Mouse (Mus musculus): ENCODE data around the gene Samm50. TPM values are rescaled to one million over a fixed set of nuclear protein-coding genes. Genes with fewer than 3 reads are reported as not detected.
A peak's percentile ranks its signal among the peaks of the same experiment; 100 is the strongest.
"Not testable (repeated sequence)": the region's sequence is repeated elsewhere in the genome, so short reads cannot be mapped to it uniquely, and the experiment has no call there.

Samm50 gene
- total RNA-seq (2021) = 100 to 1,000 TPM; 102 to 117 TPM
- long read RNA-seq, experiment 1, full-length matches to known transcripts = 24 of 45 reads
- long read RNA-seq, experiment 1, partial matches to known transcripts = 10 of 45 reads
- long read RNA-seq, experiment 1, other reads (novel, unspliced or antisense) = 11 of 45 reads
- long read RNA-seq, experiment 2, full-length matches to known transcripts = 24 of 41 reads
- long read RNA-seq, experiment 2, partial matches to known transcripts = 16 of 41 reads
- long read RNA-seq, experiment 2, other reads (novel, unspliced or antisense) = 1 of 41 reads

DNA sequence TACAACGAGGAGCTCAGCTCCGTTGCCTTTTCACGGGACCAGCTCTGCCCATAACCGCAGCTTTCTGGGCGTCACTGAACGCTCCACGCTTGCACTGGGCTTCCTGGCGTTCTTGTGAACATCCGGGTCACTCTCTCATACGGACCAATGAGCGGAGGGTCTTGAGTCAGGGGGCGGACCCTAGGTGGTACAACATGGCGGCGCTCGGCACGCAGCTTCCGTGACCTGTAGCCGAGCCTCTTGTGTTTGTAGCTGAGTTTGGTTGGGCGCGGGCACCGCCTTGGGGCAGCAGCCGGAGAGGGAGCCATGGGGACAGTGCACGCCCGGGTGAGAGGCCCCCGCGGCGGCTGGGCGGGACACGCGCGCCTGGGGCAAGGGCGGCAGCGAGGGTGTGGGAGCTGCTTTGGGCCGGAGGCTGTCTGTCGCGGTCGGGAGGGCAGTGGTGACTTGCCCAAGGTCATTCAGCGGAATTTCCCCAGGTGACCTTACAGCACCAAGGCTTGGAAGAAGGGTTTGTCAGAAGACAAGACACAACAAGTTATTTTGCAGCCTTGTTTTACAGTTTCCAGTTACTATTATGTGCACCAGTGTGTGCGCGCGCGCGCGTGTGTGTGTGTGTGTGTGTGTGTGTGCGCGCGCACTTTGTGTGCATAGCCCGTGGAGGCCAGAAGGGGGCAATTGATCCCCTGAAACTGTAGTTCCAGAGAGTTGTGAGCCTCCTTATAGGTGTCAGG is at the start of gene Samm50:
Gene Samm50, plus strand, starts transcription at position 184 of the 734 bp plus-strand sequence.
- DNase-seq (ENCODE audit: low spot score in 2 of 2) = peak; percentile 87 to 93

DNA sequence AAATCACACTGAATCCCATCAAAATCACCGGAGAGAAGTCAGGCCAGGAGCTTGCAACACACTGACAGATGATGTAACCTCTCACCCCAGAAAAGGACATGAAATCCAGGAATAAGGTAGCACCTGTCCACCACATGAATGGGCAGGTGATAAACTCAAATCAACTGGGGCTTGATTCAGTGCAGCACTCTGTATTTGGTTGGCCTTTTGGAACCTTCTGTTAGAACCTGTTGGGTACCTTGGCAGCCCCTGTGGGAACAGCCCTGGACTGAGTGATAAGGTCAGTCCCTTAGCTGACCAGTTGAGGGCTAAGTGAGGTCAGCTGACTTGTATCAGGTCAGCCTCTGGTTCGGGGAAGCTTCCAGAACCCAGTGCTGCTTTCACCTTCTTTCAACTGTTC is 35.9 kb upstream of the Samm50 start:
- no peak for DNase-seq (ENCODE audit: low spot score in 2 of 2)

DNA sequence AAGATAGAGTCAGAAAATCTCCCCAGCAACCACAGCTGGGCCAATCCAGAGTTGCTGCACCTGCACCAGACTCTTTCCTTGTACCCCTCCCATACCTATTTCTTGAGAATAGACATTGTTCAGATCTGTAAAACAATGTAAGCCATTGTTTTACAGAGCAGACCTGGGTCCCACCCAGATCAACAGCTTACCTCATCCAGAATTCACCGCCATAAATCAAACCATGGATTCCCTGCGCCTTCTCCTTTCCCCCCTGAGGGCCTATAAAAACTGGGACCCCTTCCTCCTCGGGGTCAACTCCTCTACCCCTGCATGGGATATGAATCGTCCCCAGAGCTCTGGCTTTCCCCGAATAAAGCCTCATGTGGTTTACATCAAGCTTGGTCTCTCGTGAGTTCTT is 34.5 kb upstream of the Samm50 start:
- DNase-seq (ENCODE audit: low spot score in 2 of 2) = not testable (repeated sequence)

DNA sequence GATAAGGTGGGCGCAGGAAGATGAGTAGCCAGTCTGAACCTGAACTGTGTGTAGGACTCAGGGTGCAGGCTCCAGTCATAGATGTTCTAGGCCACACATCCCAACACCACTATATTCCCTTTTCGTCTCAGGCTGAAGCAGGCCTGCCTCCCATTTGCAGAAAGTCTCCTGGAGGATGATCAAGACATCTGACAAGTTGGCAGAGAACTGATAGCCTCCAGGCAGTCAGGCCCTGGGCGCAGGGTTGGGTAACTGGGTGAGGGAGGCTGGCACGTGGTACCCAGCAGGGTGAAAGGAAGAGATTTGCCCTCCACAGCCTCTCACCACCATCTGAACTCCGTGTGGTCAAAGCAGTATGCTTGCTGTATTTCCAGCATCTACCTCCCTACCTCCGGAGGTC is 30.2 kb upstream of the Samm50 start:
- DNase-seq (ENCODE audit: low spot score in 2 of 2) = no peak

DNA sequence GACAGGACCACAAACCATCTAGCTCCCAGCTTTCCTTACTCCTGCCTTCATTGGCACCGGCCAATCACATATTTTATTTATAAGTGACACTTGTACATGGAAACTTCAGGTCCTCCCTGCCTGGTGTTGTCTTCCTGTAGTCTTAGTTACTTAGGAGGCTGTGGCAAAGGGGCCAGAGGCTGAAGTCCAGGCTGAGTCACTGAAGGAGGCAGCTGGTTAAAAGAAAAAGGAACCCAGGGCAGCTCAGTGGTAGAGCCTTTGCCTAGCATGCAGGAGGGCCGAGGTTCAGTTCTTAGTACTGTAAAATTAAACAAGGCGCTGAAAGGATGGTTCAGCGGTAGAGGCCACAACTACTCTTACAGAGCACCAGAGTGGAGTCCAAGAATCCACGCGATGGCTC is 25.2 kb upstream of the Samm50 start:
- DNase-seq (ENCODE audit: low spot score in 2 of 2) = no peak

DNA sequence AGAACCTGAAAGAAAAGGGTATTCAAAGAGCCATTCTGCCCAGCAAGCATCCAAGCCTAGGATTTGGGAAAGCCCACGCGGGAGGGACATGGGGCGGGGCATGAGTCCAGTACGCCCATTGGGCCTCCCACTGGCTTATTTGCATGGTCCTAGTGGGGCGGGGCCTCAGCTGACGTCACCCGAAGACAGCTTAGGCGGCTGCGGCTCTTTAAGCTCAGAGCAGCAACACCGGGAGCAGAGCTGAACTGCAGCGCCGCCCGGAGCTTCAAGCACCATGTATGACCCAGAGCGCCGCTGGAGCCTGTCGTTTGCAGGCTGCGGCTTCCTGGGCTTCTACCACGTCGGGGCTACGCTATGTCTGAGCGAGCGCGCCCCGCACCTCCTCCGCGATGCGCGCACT is 24.4 kb upstream of the Samm50 start, which contains the start of gene Pnpla3:
Gene Pnpla3, plus strand, starts transcription at position 238 of the 400 bp plus-strand sequence.
- DNase-seq (ENCODE audit: low spot score in 2 of 2) = peak; percentile 97

DNA sequence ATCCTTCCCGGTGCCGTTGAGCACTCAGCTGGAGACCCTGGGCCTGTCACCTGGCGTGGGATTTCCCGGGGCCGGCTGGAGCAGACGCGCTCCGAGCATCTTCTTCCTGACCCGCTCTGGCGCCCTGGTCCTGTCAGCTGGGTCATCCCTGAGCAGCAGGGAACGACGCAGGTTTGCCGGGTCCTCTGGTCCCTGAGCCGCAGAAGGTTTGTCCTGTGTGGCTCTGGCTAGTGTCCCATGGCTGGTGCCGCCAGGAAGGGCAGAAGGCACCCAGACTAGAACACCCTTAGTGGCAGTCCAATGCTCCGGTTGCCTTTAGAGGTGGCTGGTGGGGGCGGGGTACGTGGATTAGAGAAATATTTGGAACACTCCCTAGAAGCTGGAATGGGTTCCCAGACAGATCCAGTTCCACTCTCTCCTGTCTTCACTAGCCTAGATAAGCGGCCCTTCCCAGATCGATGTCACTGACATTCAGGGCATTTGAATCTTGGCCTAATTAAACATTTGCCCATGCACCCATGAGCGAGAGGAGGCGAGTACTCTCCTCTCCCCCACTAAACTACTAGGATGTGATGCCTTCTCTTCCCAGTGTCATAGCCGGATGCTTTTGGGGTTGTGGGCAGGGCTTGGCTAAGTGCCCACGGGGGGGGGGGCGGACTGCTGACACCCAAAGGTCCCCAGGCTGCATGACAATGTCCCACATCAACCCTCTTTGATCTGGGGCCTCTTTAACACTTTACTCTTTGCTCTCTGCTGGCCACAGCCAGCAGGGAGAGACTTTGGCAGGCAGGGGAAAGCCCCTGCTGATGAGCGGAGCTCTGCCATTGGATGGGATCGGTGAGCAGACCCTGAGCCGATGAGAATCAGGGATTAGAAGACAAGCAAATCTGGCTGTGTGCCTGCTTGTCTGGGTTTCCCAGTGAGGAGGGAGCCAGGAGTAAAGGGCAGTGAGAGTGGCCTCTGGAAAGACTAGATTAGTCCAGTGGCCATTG is 23.6 kb upstream of the Samm50 start:
- DNase-seq (ENCODE audit: low spot score in 2 of 2) = peak in 1 of 2 experiments; percentile 33

DNA sequence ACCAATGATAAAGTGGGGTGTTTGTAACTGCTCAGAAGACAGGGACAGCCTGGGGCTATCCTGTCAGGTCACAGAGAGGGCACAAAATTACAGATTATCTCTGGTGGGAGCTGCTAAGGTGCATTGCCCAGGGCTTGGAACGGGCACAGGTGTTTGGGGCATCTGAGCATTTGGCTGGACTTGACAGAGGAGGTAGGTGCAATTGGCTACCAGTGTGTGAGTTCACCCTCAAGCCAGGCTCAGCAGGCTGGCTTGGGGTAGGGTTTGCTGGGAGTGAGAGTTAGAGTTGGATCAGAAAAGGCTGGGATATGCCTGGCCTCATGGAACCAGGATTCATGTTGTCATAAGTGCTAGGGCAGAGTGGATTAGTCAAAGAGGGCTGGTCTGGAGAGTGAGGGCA is 22.5 kb upstream of the Samm50 start:
- DNase-seq (ENCODE audit: low spot score in 2 of 2) = no peak

DNA sequence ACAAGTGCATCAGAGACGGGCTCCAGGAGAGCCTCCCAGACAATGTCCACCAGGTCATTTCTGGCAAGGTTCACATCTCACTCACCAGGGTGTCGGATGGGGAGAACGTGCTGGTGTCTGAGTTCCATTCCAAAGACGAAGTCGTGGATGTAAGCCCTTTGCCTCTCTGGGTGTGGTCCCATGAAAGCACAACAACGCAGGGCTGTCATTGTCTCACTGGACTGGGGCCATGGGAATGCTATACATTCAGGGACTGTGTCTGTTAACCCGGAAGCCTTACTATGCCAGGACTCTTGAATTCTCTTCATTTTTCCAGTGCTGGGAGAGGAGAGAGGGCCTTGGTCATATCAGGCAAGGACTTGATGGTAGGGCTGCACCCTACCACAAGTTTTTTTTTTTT is 20.9 kb upstream of the Samm50 start:
- DNase-seq (ENCODE audit: low spot score in 2 of 2) = no peak

DNA sequence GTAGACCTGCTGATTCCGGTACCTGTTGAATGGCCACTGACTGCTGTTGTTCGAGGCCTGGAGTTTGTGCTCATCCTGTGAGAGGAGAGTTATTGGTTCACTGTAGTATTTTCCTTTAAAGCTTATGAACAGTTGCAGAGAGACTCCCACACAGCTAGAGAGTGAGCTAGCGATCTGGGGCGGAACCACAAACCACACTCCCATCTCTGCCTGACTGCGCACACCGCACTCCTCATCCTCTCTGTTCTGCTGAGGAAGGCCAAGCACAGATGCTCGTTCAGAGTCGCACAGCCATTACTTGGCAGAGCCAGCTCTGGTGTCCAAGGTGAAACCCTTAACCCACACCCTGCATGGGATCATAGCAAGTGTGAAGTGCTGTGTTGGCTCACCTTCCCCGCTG is 13.3 kb upstream of the Samm50 start:
- peak in 1 of 2 experiments; percentile 13 for DNase-seq (ENCODE audit: low spot score in 2 of 2)

DNA sequence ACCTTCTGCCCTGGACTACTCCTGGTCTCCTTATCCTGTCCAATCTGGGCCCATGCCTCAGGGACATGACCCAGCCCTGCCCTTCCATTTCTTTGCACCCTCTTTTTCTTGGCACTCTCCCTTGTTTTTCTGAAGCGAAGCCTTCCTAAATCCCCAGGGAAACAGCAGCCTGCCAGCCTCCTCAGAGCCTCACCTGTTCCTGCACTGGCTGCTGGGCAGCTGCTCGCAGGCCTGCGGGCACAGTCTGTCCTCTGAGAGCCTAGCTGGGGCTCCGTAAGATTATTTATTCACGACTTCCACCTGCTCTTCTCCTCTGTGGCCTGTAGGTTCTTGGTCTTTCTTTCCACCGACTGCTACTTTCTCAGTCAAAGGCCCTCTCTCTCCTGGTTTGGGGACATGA is 10.0 kb upstream of the Samm50 start:
- DNase-seq (ENCODE audit: low spot score in 2 of 2) = no peak

DNA sequence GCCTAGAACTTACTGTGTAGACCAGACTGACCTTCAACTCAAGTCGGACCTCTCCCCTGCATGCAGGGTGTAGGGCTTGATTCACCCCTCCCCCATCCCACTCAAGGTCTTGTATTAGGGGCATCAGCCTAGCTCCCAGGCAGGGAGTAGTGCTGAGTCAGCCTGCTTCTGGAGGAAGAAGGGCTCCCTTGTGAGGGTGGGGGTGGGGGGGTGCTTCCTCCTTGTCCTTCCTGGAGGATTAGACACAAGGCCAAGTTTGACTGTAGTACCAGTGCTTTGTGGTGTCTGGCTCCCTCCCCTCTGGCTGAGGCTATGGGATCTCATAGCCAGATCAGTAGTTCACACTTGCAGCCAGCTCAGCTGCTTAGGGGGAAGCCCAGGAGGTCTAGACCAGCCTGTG is 8.1 kb upstream of the Samm50 start:
- DNase-seq (ENCODE audit: low spot score in 2 of 2) = no peak

DNA sequence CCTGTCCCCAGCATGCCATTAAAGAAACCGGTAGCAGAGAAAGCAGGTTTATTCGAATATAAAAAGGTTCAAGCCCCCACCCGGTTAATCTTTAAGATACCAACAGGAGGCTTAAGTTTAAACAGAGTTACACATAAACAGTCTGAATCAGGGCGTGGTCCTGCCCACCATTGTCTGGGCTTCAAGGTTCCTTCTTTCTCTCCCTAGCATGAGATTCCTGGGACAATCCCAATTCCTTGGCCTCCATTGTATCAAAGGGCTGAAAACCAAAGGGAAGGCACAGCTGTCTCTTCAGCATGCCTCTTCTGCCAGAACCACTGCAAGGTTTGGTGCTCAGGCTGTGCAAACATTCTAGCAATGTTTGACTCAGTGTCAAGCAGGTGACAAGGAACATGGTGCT is 5.8 kb upstream of the Samm50 start:
- DNase-seq (ENCODE audit: low spot score in 2 of 2) = no peak

DNA sequence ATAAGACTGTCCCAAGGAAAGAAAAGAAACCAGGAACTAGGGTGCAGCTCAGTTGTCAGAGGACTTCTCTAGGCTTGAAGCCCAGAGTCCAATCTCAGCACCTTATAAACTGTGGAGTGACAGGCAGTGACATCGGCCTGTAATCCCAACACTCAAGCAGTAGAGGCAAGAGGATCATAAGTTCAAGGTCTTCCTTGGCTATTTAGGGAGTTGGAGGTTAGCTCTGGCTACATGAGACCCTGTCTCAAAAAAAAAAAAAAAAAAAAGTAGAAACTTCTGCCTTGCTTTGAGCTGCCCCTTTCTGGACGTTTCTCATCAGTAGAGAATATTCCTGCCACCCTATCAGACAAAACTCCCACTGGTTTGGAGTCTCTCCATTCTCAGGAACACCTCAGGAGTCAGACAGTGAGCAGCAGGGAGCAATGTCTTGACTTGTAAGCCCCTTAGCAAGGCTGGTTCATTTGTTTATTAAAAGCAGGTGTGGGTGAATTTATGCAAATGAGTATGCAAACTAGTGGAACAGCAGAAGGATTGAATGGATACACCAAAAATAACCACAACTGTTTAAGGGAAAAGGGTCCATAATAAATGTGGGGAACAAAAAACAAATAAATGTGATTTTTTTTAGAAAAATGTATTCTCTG is 3.0 kb upstream of the Samm50 start:
- no peak for DNase-seq (ENCODE audit: low spot score in 2 of 2)

DNA sequence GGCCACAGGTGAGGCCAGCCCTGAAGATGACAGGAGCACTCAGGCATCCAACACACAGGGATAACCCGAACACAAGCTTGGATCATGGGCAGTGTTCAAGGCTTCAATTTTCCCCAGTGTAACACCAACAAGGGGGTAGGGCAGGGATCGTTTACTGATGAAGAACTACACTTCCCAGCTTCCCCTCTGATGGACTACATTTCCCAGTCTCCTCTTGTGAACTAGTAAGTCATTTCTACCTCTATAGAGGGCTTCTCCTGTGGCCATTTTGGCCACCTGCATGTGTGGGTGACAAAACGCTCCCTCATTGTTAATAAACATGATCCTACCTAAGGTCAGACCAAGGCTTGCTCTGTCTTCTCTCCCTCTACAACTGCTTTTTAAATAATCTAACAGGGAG is 2.2 kb upstream of the Samm50 start:
- no peak for DNase-seq (ENCODE audit: low spot score in 2 of 2)

DNA sequence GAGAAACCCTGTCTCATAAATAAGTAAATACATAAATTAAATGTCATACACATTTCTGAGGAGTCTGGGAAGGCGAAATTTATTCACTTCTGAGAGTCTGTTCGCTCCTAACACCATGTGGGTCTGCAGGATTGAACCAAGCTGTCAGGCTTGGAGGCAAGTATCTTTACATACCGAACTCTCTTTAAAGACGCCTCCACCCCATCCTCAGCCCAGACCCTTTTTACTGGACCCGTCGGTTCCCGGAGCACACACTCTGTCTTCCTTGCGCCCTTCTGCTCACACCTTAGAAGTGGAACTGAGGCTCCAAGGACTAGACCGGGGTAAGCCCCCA is 350 bp upstream of the Samm50 start:
- no peak for DNase-seq (ENCODE audit: low spot score in 2 of 2)

DNA sequence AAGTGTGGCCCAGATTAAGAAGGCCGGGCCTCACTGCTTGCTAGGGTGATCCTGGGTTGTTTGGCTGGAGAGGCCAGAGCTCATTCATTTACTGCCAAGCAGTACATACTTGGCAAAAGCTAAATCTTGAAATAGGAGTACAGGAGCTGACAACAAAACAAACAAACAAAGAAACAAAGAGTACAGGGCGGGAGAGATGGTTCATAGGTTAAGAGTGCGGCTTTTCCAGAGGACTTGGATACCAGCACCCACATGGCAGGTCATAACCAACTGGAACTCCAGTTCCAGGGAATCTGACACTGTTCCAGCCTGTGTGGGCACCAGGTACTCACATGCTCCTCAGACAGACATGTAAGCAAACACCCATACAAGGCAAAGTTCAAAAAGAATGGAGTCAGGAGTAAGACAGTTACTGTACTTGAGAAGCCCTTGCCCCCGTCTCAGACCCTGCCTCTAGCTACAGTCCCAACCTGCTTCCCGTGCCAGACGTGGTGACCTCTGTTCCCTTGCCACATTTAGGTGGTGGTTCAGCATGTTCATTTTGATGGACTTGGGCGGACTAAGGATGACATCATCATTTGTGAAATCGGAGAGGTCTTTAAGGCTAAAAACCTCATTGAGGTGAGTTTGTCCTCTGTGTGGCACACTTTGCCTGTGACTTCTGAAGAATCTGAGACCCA is 4.6 kb downstream of the Samm50 start:
- DNase-seq (ENCODE audit: low spot score in 2 of 2) = no peak

DNA sequence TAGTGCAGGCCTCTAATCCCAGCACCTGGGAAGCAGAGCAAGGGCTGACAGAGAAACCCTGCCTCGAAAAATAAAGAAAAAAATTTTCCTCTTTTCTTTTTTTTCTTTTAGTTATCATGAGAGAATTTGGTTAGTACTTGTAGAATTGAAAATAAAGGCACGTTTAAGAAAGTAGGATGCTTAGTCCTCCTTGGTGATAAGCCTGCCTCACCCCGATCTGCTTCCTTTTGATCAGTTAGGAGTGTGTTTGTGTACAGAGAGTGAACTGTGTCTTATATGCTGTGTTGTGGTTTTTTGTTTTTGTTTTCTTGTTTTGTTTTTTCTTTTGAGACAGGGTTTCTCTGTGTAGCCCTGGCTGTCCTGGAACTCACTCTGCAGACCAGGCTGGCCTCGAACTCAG is 15.3 kb downstream of the Samm50 start:
- DNase-seq (ENCODE audit: low spot score in 2 of 2) = no peak

DNA sequence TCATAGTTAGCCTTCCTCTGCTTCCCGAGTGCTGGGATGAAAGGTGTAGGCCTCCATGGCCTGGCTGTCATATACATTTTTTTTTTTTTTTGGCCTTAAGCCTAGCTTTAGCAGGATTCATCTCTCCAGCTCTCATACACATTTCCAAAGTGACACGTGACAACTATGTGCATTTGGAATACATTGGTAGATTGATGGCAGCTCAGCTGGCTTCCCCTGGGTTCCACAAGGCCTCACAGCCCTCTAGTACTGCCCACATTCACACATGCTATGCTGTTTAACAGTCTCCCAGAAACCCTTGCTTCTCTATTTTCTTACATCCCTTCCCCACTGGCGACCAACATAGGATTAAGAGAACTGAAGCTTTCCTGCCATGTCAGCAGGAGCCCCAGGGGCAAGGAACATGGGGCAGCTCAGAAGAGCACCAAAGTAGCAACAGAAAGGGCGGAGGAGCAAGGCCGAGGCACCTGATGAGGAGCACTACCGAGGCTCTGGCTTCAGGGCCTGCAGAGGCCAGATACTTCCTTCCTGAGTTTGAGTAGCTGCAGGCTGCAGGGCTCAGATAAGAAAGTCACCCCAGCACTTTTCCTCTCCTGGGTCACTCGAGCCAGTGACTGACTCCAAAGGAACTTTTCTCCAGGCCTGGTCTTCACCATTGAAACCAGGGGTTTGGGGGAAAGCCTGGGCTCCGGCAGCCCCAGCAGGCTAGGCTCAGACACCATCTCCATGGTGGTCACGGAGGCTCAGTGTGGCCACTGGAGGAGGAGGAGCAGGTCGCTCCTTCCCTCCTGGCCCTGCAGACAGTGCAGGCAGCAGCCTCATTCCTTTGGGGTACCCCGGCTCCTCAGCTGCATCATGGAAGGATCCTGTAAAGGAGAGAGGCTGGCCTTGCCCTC is 17.7 kb downstream of the Samm50 start:
- DNase-seq (ENCODE audit: low spot score in 2 of 2) = no peak

DNA sequence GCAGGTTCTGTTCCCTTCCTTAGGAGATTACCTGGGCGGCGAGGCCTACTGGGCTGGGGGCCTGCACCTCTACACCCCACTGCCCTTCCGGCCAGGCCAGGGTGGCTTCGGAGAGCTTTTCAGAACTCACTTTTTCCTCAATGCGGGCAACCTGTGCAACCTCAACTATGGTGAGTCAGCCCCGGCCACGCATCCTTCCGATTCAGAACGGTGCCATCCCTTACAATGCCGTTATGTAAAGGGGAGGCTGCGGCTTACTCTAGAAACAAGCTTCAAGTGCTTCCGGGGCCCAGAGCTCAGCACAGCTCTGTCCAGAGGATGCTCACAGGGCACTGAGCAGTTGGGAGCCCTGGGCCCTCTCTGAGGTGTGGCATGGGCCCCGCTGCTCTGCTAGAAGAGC is 18.4 kb downstream of the Samm50 start:
- DNase-seq (ENCODE audit: low spot score in 2 of 2) = peak; percentile 31 to 36

All from left cerebral cortex, adult 18-20 months (tissue).